Mouse (Mus musculus) liver, embryonic 13.5 days (tissue): ENCODE measurements around the gene Cops7a. TPM values are rescaled to one million over a fixed set of nuclear protein-coding genes. Genes with fewer than 3 reads are reported as not detected.

Experiments used
- ATAC-seq: fragments of 200-750 bp; cut with Nextera tagmentation; 2 replicates; pipeline ENCODE4 v1.8.0; 2017; ENCODE audit warnings: low read depth, mild to moderate bottlenecking, moderate number of reproducible peaks, moderate library complexity
- DNase-seq: peaks from one replicate; pipeline ENCODE4 v3.0.0; 2022
- H3K27ac ChIP-seq: fragments of 300-500 bp; sonication (generic); 2 replicates; pipeline ENCODE4 v1.5.1; 2015; ENCODE audit warnings: moderate library complexity, mild to moderate bottlenecking, inconsistent platforms
- H3K27me3 ChIP-seq: fragments of 300-500 bp; sonication (generic); 2 replicates; pipeline ENCODE4 v1.6.1; 2015; ENCODE audit warnings: mild to moderate bottlenecking, inconsistent platforms
- H3K36me3 ChIP-seq: fragments of 300-500 bp; sonication (generic); 2 replicates; pipeline ENCODE4 v1.6.1; 2015; ENCODE audit warnings: mild to moderate bottlenecking, inconsistent platforms
- H3K4me1 ChIP-seq: fragments of 300-500 bp; sonication (generic); replicated peaks from 2 replicates; pipeline ENCODE4 v1.6.1; 2015; ENCODE audit warnings: inconsistent platforms
- H3K4me2 ChIP-seq: fragments of 300-500 bp; sonication (generic); 2 replicates; pipeline ENCODE4 v1.6.1; 2015; ENCODE audit warnings: inconsistent platforms, mild to moderate bottlenecking, moderate library complexity
- H3K4me3 ChIP-seq: fragments of 300-500 bp; sonication (generic); replicated peaks from 2 replicates; pipeline ENCODE4 v1.5.1; 2015; ENCODE audit warnings: mild to moderate bottlenecking, inconsistent platforms
- H3K9ac ChIP-seq: fragments of 300-500 bp; sonication (generic); 2 replicates; pipeline ENCODE4 v1.6.1; 2015; ENCODE audit warnings: mild to moderate bottlenecking, inconsistent platforms
- H3K9me3 ChIP-seq: fragments of 300-500 bp; sonication (generic); replicated peaks from 2 replicates; pipeline ENCODE4 v1.6.1; 2016; ENCODE audit warnings: inconsistent platforms
- WGBS: fragments of 180-500 bp; shearing (Covaris S2); methylation state at CpG from one replicate; pipeline ENCODE4 v1.1.7; 2015; ENCODE audit not compliant: insufficient replicate concordance; 5-methylcytosine and 5-hydroxymethylcytosine counted together
- polyA plus RNA-seq: library from polyadenylated mRNA; unstranded; fragments of >200 nt; fragmentation: Nextera tagmentation; extraction: Ambion mirVana; gene quantifications from 2 replicates; pipeline ENCODE4 v1.2.1, GENCODE M21; 2015

The Cops7a gene
- polyA plus RNA-seq, 1 experiment from 2014 or later: 67.3 TPM

GRCm38 (mm10) chr6:124918331-124918690, 47.0 kb downstream of the Cops7a start:
- Histone ChIP-seq H3K4me3 (peak overlapping the region; percentile 72), H3K4me1 (peaks cover 69% of the 10 kb centered on the region), H3K9me3 (no peaks in the 10 kb centered on the region), H3K4me2 (peak overlapping the region; percentile 93), H3K27ac (peak overlapping the region; percentile 54), H3K27me3 (peaks cover 88% of the 10 kb centered on the region), H3K36me3 (peaks cover 12% of the 10 kb centered on the region), H3K9ac (peak overlapping the region; percentile 31; the same call in 1 of the 2 replicates)
- WGBS: 18% methylated on average over 7 of the region's 7 CpGs
- DNase-seq: no peak
- no peak for ATAC-seq

GRCm38 (mm10) chr6:124917518-124918330, 47.6 kb downstream of the Cops7a start:
- peak overlapping the region; percentile 81 for H3K9ac ChIP-seq
- ATAC-seq (peak; percentile 52), DNase-seq (peak; percentile 44)
- WGBS: 1% methylated on average over 47 of the region's 89 CpGs
- no peaks in the 10 kb centered on the region for H3K9me3 ChIP-seq
- peak overlapping the region; percentile 93 for H3K4me2 ChIP-seq
- peak overlapping the region; percentile 88 for H3K27ac ChIP-seq
- peaks cover 12% of the 10 kb centered on the region for H3K36me3 ChIP-seq
- H3K27me3 ChIP-seq: peaks cover 90% of the 10 kb centered on the region
- H3K4me1 ChIP-seq: peaks cover 72% of the 10 kb centered on the region
- peak overlapping the region; percentile 72 for H3K4me3 ChIP-seq

- H3K27me3 ChIP-seq: peaks cover 96% of the 10 kb centered on the region
- H3K36me3 ChIP-seq: peaks cover 12% of the 10 kb centered on the region
- peak overlapping the region; percentile 72 for H3K4me3 ChIP-seq
- H3K9me3 ChIP-seq: no peaks in the 10 kb centered on the region
- 3% methylated on average over 48 of the region's 67 CpGs for WGBS
- H3K27ac ChIP-seq: peak overlapping the region; percentile 88
- H3K4me2 ChIP-seq: peak overlapping the region; percentile 93
- H3K4me1 ChIP-seq: peaks cover 72% of the 10 kb centered on the region
- DNase-seq (peak; percentile 73), ATAC-seq (peak; percentile 75)
- H3K9ac ChIP-seq: peak overlapping the region; percentile 81
These were observed 48.4 kb downstream of the Cops7a start for GRCm38 (mm10) chr6:124916695-124917517.

- peak overlapping the region; percentile 29 for H3K27ac ChIP-seq
- peak overlapping the region; percentile 81 for H3K9ac ChIP-seq
- peak overlapping the region; percentile 72 for H3K4me3 ChIP-seq
- no peaks in the 10 kb centered on the region for H3K9me3 ChIP-seq
- H3K36me3 ChIP-seq: peaks cover 12% of the 10 kb centered on the region
- peaks cover 72% of the 10 kb centered on the region for H3K4me1 ChIP-seq
- H3K4me2 ChIP-seq: peak overlapping the region; percentile 93
- DNase-seq: no peak
- ATAC-seq: no peak
- peaks cover 96% of the 10 kb centered on the region for H3K27me3 ChIP-seq
- WGBS: 17% methylated on average over 12 of the region's 12 CpGs
These were observed 49.2 kb downstream of the Cops7a start for GRCm38 (mm10) chr6:124915942-124916694.

- WGBS: 35% methylated on average over 21 of the region's 22 CpGs
- peaks cover 96% of the 10 kb centered on the region for H3K27me3 ChIP-seq
- peaks cover 12% of the 10 kb centered on the region for H3K36me3 ChIP-seq
- 0 out of 2 replicates have a peak overlapping the region, but pooled peaks have one; percentile 81 for H3K9ac ChIP-seq
- DNase-seq: no peak
- peak overlapping the region; percentile 72 for H3K4me3 ChIP-seq
- H3K27ac ChIP-seq: no peak overlapping the region
- ATAC-seq: no peak
- H3K4me1 ChIP-seq: peaks cover 64% of the 10 kb centered on the region
- H3K9me3 ChIP-seq: no peaks in the 10 kb centered on the region
- peak overlapping the region; percentile 93 for H3K4me2 ChIP-seq
These were observed 50.0 kb downstream of the Cops7a start for GRCm38 (mm10) chr6:124915160-124915941.

GRCm38 (mm10) chr6:124914511-124914910, 50.8 kb downstream of the Cops7a start:
- WGBS: 69% methylated on average over 7 of the region's 7 CpGs
- H3K9ac ChIP-seq: no peak overlapping the region
- H3K4me1 ChIP-seq: peaks cover 62% of the 10 kb centered on the region
- no peak for ATAC-seq
- H3K27me3 ChIP-seq: peaks cover 96% of the 10 kb centered on the region
- H3K4me3 ChIP-seq: no peak overlapping the region
- no peaks in the 10 kb centered on the region for H3K9me3 ChIP-seq
- H3K36me3 ChIP-seq: peaks cover 12% of the 10 kb centered on the region
- no peak for DNase-seq
- no peak overlapping the region for H3K27ac ChIP-seq
- H3K4me2 ChIP-seq: no peak overlapping the region

- DNase-seq (no peak), ATAC-seq (no peak)
- Histone ChIP-seq H3K9ac (no peak overlapping the region; the same call in 1 of the 2 replicates), H3K27ac (no peak overlapping the region), H3K4me3 (no peak overlapping the region), H3K27me3 (peaks cover 96% of the 10 kb centered on the region), H3K36me3 (peaks cover 12% of the 10 kb centered on the region), H3K9me3 (no peaks in the 10 kb centered on the region), H3K4me2 (no peak overlapping the region), H3K4me1 (peaks cover 56% of the 10 kb centered on the region)
- WGBS: 69% methylated on average over 14 of the region's 14 CpGs
These were observed 51.5 kb downstream of the Cops7a start for GRCm38 (mm10) chr6:124913721-124914285.

- H3K27ac ChIP-seq: no peak overlapping the region
- peaks cover 51% of the 10 kb centered on the region for H3K4me1 ChIP-seq
- no peaks in the 10 kb centered on the region for H3K9me3 ChIP-seq
- peaks cover 12% of the 10 kb centered on the region for H3K36me3 ChIP-seq
- H3K27me3 ChIP-seq: peaks cover 94% of the 10 kb centered on the region
- DNase-seq (no peak), ATAC-seq (no peak)
- WGBS: 29% methylated on average over 6 of the region's 6 CpGs
- H3K9ac ChIP-seq: no peak overlapping the region
- H3K4me3 ChIP-seq: no peak overlapping the region
- no peak overlapping the region for H3K4me2 ChIP-seq
These were observed 52.1 kb downstream of the Cops7a start for GRCm38 (mm10) chr6:124913214-124913613.

- H3K4me2 ChIP-seq: no peak within 1 kb of the TSS
- 21% methylated on average over 13 of the region's 13 CpGs for WGBS
These were observed 53.7 kb downstream of the Cops7a start, which contains the start of gene Lag3 for GRCm38 (mm10) chr6:124911533-124912218. TSS of gene Lag3 (minus strand) at chr6:124911705.

More at GRCm38 (mm10) chr6:124911533-124912218, 53.7 kb downstream of the Cops7a start, which contains the start of gene Lag3:
- no peak within 1 kb of the TSS for H3K9ac ChIP-seq
- DNase-seq (no peak), ATAC-seq (no peak)
- peaks cover 12% of the 10 kb centered on the region for H3K36me3 ChIP-seq
- peaks cover 37% of the 10 kb centered on the region for H3K4me1 ChIP-seq
- peaks cover 91% of the 10 kb centered on the region for H3K27me3 ChIP-seq
- H3K9me3 ChIP-seq: no peaks in the 10 kb centered on the region
- no peak within 1 kb of the TSS for H3K27ac ChIP-seq
- no peak within 1 kb of the TSS for H3K4me3 ChIP-seq
